Mouse (Mus musculus): ENCODE results near the gene Ccr3.
A peak's percentile ranks its signal among the peaks of the same experiment; 100 is the strongest.

Gene Ccr3

GRCm38 (mm10) chr9:124019887-124020286 is 1.9 kb upstream of the Ccr3 start:
- no peaks in the 10 kb centered on the region for H3K36me3 ChIP-seq (ENCODE audit: insufficient read depth, low read length)
- no peak for TF ChIP-seq NANOG (IDR thresholded peaks at IDR 0.05; ENCODE audit: borderline replicate concordance, low read length)
- TF ChIP-seq CTCF (conservative IDR thresholded peaks at IDR 0.05; ENCODE audit: low read length) = no peak
- TF ChIP-seq POU5F1 (IDR thresholded peaks at IDR 0.05; ENCODE audit: borderline replicate concordance, low read length) = no peak
- no peak overlapping the region for H3K4me3 ChIP-seq (replicated peaks; ENCODE audit: low read length)

GRCm38 (mm10) chr9:124033345-124033744 is 11.6 kb downstream of the Ccr3 start:
- H3K36me3 ChIP-seq (ENCODE audit: insufficient read depth, low read length) = no peaks in the 10 kb centered on the region
- no peak overlapping the region for H3K4me3 ChIP-seq (replicated peaks; ENCODE audit: low read length)
- no peaks in the 10 kb centered on the region for H3K27me3 ChIP-seq (ENCODE audit: insufficient read depth, low read length)
- TF ChIP-seq NANOG (IDR thresholded peaks at IDR 0.05; ENCODE audit: borderline replicate concordance, low read length) (no peak), CTCF (conservative IDR thresholded peaks at IDR 0.05; ENCODE audit: low read length) (peak; percentile 18), POU5F1 (IDR thresholded peaks at IDR 0.05; ENCODE audit: borderline replicate concordance, low read length) (no peak)
- no peaks in the 10 kb centered on the region for H3K4me1 ChIP-seq (replicated peaks; ENCODE audit: low read depth, low read length)
- no peaks in the 10 kb centered on the region for H3K9me3 ChIP-seq (ENCODE audit: low read length)

More at GRCm38 (mm10) chr9:124019887-124020286, 1.9 kb upstream of the Ccr3 start:
- no peaks in the 10 kb centered on the region for H3K27me3 ChIP-seq (ENCODE audit: insufficient read depth, low read length)
- H3K4me1 ChIP-seq (replicated peaks; ENCODE audit: low read depth, low read length) = no peaks in the 10 kb centered on the region
- H3K9me3 ChIP-seq (ENCODE audit: low read length) = no peaks in the 10 kb centered on the region

- Histone ChIP-seq H3K27me3 (ENCODE audit: insufficient read depth, low read length) (no peaks in the 10 kb centered on the region), H3K4me3 (replicated peaks; ENCODE audit: low read length) (no peak overlapping the region), H3K36me3 (ENCODE audit: insufficient read depth, low read length) (no peaks in the 10 kb centered on the region), H3K4me1 (replicated peaks; ENCODE audit: low read depth, low read length) (no peaks in the 10 kb centered on the region), H3K9me3 (ENCODE audit: low read length) (no peaks in the 10 kb centered on the region)
- TF ChIP-seq POU5F1 (IDR thresholded peaks at IDR 0.05; ENCODE audit: borderline replicate concordance, low read length) (no peak), NANOG (IDR thresholded peaks at IDR 0.05; ENCODE audit: borderline replicate concordance, low read length) (no peak), CTCF (conservative IDR thresholded peaks at IDR 0.05; ENCODE audit: low read length) (no peak)
Observed at GRCm38 (mm10) chr9:124037707-124038106, 15.9 kb downstream of the Ccr3 start.

- Histone ChIP-seq H3K27me3 (ENCODE audit: insufficient read depth, low read length) (no peaks in the 10 kb centered on the region), H3K4me1 (replicated peaks; ENCODE audit: low read depth, low read length) (no peaks in the 10 kb centered on the region), H3K4me3 (replicated peaks; ENCODE audit: low read length) (no peak overlapping the region), H3K36me3 (ENCODE audit: insufficient read depth, low read length) (no peaks in the 10 kb centered on the region), H3K9me3 (ENCODE audit: low read length) (no peaks in the 10 kb centered on the region)
- no peak for TF ChIP-seq NANOG (IDR thresholded peaks at IDR 0.05; ENCODE audit: borderline replicate concordance, low read length)
Observed at GRCm38 (mm10) chr9:124038158-124038582, 16.4 kb downstream of the Ccr3 start.

GRCm38 (mm10) chr9:124038949-124039348 is 17.2 kb downstream of the Ccr3 start:
- H3K9me3 ChIP-seq (ENCODE audit: low read length) = no peaks in the 10 kb centered on the region
- no peaks in the 10 kb centered on the region for H3K27me3 ChIP-seq (ENCODE audit: insufficient read depth, low read length)
- no peak overlapping the region for H3K4me3 ChIP-seq (replicated peaks; ENCODE audit: low read length)
- H3K4me1 ChIP-seq (replicated peaks; ENCODE audit: low read depth, low read length) = no peaks in the 10 kb centered on the region
- H3K36me3 ChIP-seq (ENCODE audit: insufficient read depth, low read length) = no peaks in the 10 kb centered on the region
- no peak for TF ChIP-seq POU5F1 (IDR thresholded peaks at IDR 0.05; ENCODE audit: borderline replicate concordance, low read length)
- no peak for TF ChIP-seq CTCF (conservative IDR thresholded peaks at IDR 0.05; ENCODE audit: low read length)
- no peak for TF ChIP-seq NANOG (IDR thresholded peaks at IDR 0.05; ENCODE audit: borderline replicate concordance, low read length)

GRCm38 (mm10) chr9:124040932-124041331 is 19.2 kb downstream of the Ccr3 start:
- no peak overlapping the region for H3K4me3 ChIP-seq (replicated peaks; ENCODE audit: low read length)
- H3K36me3 ChIP-seq (ENCODE audit: insufficient read depth, low read length) = no peaks in the 10 kb centered on the region
- no peaks in the 10 kb centered on the region for H3K27me3 ChIP-seq (ENCODE audit: insufficient read depth, low read length)
- TF ChIP-seq NANOG (IDR thresholded peaks at IDR 0.05; ENCODE audit: borderline replicate concordance, low read length) (no peak), CTCF (conservative IDR thresholded peaks at IDR 0.05; ENCODE audit: low read length) (no peak), POU5F1 (IDR thresholded peaks at IDR 0.05; ENCODE audit: borderline replicate concordance, low read length) (no peak)
- no peaks in the 10 kb centered on the region for H3K9me3 ChIP-seq (ENCODE audit: low read length)
- H3K4me1 ChIP-seq (replicated peaks; ENCODE audit: low read depth, low read length) = no peaks in the 10 kb centered on the region

GRCm38 (mm10) chr9:124053532-124053931 is 31.8 kb downstream of the Ccr3 start:
- Histone ChIP-seq H3K9me3 (ENCODE audit: low read length) (no peaks in the 10 kb centered on the region), H3K27me3 (ENCODE audit: insufficient read depth, low read length) (no peaks in the 10 kb centered on the region), H3K4me1 (replicated peaks; ENCODE audit: low read depth, low read length) (no peaks in the 10 kb centered on the region), H3K4me3 (replicated peaks; ENCODE audit: low read length) (no peak overlapping the region), H3K36me3 (ENCODE audit: insufficient read depth, low read length) (no peaks in the 10 kb centered on the region)
- TF ChIP-seq NANOG (IDR thresholded peaks at IDR 0.05; ENCODE audit: borderline replicate concordance, low read length) (no peak), POU5F1 (IDR thresholded peaks at IDR 0.05; ENCODE audit: borderline replicate concordance, low read length) (no peak), CTCF (conservative IDR thresholded peaks at IDR 0.05; ENCODE audit: low read length) (no peak)

GRCm38 (mm10) chr9:124056158-124056709 is 34.5 kb downstream of the Ccr3 start:
- Histone ChIP-seq H3K9me3 (ENCODE audit: low read length) (no peaks in the 10 kb centered on the region), H3K4me1 (replicated peaks; ENCODE audit: low read depth, low read length) (no peaks in the 10 kb centered on the region), H3K4me3 (replicated peaks; ENCODE audit: low read length) (no peak overlapping the region), H3K36me3 (ENCODE audit: insufficient read depth, low read length) (no peaks in the 10 kb centered on the region), H3K27me3 (ENCODE audit: insufficient read depth, low read length) (no peaks in the 10 kb centered on the region)
- TF ChIP-seq CTCF (conservative IDR thresholded peaks at IDR 0.05; ENCODE audit: low read length) = no peak
- no peak for TF ChIP-seq POU5F1 (IDR thresholded peaks at IDR 0.05; ENCODE audit: borderline replicate concordance, low read length)
- no peak for TF ChIP-seq NANOG (IDR thresholded peaks at IDR 0.05; ENCODE audit: borderline replicate concordance, low read length)

All from E14TG2a.4 (cell line).